Mouse (Mus musculus) thymus, postnatal 4 days (tissue): ENCODE measurements at regions not wholly inside any gene's neighbourhood (a gene's known extent, or its start where the extent isn't known, plus 50 kb on each side); places are given as distances from the start of the nearest gene placed in this dataset.

ENCODE experiments used
- DNase-seq: peaks from one replicate; pipeline ENCODE4 v3.0.0; 2021

- no peak for DNase-seq
These were observed 53.3 kb downstream of the Fos start for GRCm38 (mm10) chr12:85527011-85527410.

GRCm38 (mm10) chr12:85531638-85532037 lies 57.9 kb downstream of the Fos start:
- peak; percentile 48 for DNase-seq

GRCm38 (mm10) chr12:85532221-85532612 lies 58.5 kb downstream of the Fos start:
- no peak for DNase-seq

GRCm38 (mm10) chr12:85532613-85533460 lies 59.1 kb downstream of the Fos start:
- DNase-seq = peak; percentile 45

GRCm38 (mm10) chr12:85533603-85534002 lies 59.9 kb downstream of the Fos start:
- no peak for DNase-seq

- DNase-seq = no peak
These were observed 59.4 kb upstream of the Jdp2 start for GRCm38 (mm10) chr12:85539423-85539822.

- peak; percentile 74 for DNase-seq
These were observed 57.7 kb upstream of the Jdp2 start for GRCm38 (mm10) chr12:85541153-85541552.

- no peak for DNase-seq
These were observed 55.9 kb upstream of the Jdp2 start for GRCm38 (mm10) chr12:85542881-85543280.

GRCm38 (mm10) chr12:85543520-85543919 lies 55.3 kb upstream of the Jdp2 start:
- DNase-seq = no peak

GRCm38 (mm10) chr12:85544801-85545200 lies 54.0 kb upstream of the Jdp2 start:
- no peak for DNase-seq

GRCm38 (mm10) chr12:85545718-85546117 lies 53.1 kb upstream of the Jdp2 start:
- peak; percentile 70 for DNase-seq

GRCm38 (mm10) chr12:85548076-85548475 lies 50.8 kb upstream of the Jdp2 start:
- DNase-seq = no peak
